Mouse (Mus musculus) neural tube, embryonic 12.5 days (tissue): Measurements from ENCODE around the gene Fam47e. TPM values are rescaled to one million over a fixed set of nuclear protein-coding genes. Genes with fewer than 3 reads are reported as not detected.
A peak's percentile ranks its signal among the peaks of the same experiment; 100 is the strongest.

ENCODE experiments used
- ATAC-seq: fragments of 200-750 bp; cut with Nextera tagmentation; 2 replicates; pipeline ENCODE4 v1.8.0; 2017; ENCODE audit warnings: low read depth, mild to moderate bottlenecking, moderate TSS enrichment, moderate library complexity; ENCODE audit not compliant: low FRiP score
- H3K27ac ChIP-seq: fragments of 300-500 bp; sonication (generic); 2 replicates; pipeline ENCODE4 v1.5.1; 2016
- H3K27me3 ChIP-seq: fragments of 300-500 bp; sonication (generic); replicated peaks from 2 replicates; pipeline ENCODE4 v1.6.1; 2016; ENCODE audit warnings: mild to moderate bottlenecking
- H3K36me3 ChIP-seq: fragments of 300-500 bp; sonication (generic); 2 replicates; pipeline ENCODE4 v1.6.1; 2016; ENCODE audit warnings: mild to moderate bottlenecking
- H3K4me1 ChIP-seq: fragments of 300-500 bp; sonication (generic); 2 replicates; pipeline ENCODE4 v1.6.1; 2016
- H3K4me2 ChIP-seq: fragments of 300-500 bp; sonication (generic); replicated peaks from 2 replicates; pipeline ENCODE4 v1.6.1; 2016; ENCODE audit warnings: mild to moderate bottlenecking
- H3K4me3 ChIP-seq: fragments of 300-500 bp; sonication (generic); 2 replicates; pipeline ENCODE4 v1.5.1; 2016
- H3K9ac ChIP-seq: fragments of 300-500 bp; sonication (generic); 2 replicates; pipeline ENCODE4 v1.6.1; 2016; ENCODE audit warnings: mild to moderate bottlenecking
- H3K9me3 ChIP-seq: fragments of 300-500 bp; sonication (generic); 2 replicates; pipeline ENCODE4 v1.6.1; 2016; ENCODE audit warnings: mild to moderate bottlenecking
- WGBS: fragments of 180-500 bp; shearing (Covaris S2); methylation state at CpG from one replicate; pipeline ENCODE4 v1.1.7; 2016; 5-methylcytosine and 5-hydroxymethylcytosine counted together
- polyA plus RNA-seq: library from polyadenylated mRNA; unstranded; fragments of >200 nt; fragmentation: Nextera tagmentation; extraction: Ambion mirVana; gene quantifications from 2 replicates; pipeline ENCODE4 v1.2.1, GENCODE M21; 2016

Fam47e gene
- polyA plus RNA-seq, 1 experiment from 2014 or later: not detected

DNA sequence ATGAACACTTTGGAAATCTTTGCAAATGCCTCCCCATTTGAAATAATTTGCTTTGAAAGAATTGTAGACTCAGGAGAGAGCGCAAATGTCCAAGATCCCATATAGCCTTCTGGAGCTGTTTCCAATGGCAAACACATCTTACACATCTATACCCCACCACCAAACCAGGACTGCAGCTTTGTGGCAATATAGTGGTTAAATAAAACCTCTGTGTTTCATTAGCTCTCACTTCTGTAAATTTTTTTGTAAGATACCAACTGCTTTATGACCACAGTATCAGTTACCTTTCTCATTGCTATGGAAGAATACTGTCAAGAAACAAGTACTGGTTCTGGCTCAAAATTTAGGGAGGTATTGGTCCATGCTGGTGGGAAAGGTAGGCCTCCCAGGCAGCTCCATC, 1.0 kb downstream of the Fam47e start:
- 97% methylated on average over 1 of the region's 1 CpGs for WGBS
- H3K4me1 ChIP-seq: no peaks in the 10 kb centered on the region
- no peaks in the 10 kb centered on the region for H3K36me3 ChIP-seq
- no peak overlapping the region for H3K9ac ChIP-seq
- no peak for ATAC-seq
- H3K27ac ChIP-seq: no peak overlapping the region
- H3K9me3 ChIP-seq: no peaks in the 10 kb centered on the region
- H3K27me3 ChIP-seq: no peaks in the 10 kb centered on the region
- no peak overlapping the region for H3K4me2 ChIP-seq
- no peak overlapping the region for H3K4me3 ChIP-seq

DNA sequence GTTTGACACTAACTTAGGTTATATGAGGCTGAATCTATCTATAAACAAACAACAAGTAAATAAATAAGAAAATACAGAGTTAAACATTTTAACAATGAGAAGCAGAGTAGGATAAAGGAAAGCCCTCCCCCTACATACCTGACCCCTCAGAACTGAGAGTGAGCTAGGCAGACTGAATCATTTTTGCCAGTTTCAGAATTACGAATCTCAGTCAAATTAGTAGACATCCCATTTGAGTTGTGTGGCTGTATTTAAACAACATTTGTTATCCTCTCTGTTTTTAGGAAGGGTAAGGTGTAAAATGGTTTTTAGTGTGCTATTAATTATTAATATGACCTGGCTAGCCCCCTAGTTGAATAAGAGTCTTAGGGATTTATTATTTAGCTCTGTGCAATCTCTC, 2.6 kb downstream of the Fam47e start:
- Histone ChIP-seq H3K9me3 (no peaks in the 10 kb centered on the region), H3K4me3 (no peak overlapping the region), H3K4me2 (no peak overlapping the region), H3K36me3 (no peaks in the 10 kb centered on the region), H3K27me3 (no peaks in the 10 kb centered on the region), H3K4me1 (no peaks in the 10 kb centered on the region), H3K9ac (no peak overlapping the region), H3K27ac (no peak overlapping the region)
- WGBS: 93% methylated on average over 1 of the region's 1 CpGs
- ATAC-seq: no peak

DNA sequence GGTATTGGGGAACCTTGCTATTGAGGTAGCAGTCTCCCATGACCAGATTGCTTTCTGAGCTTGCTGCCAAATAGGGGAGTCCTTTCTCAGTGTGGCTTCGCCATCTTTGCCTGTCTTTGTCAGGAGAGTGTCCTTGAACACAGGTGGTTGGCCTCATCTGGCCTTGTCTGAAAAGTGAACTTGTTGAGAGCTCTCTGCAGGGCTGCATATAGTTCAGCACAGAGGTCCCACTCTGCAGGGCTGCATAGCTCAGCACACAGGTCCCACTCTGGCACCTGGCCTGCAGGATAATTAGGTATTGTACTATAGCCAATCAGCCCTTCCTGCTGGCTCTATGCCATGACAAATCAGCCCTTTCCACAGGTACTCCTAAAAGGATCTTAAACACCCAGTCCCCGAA, 5.3 kb downstream of the Fam47e start:
- no peak for ATAC-seq
- Histone ChIP-seq H3K9ac (no peak overlapping the region), H3K4me1 (no peaks in the 10 kb centered on the region), H3K36me3 (no peaks in the 10 kb centered on the region), H3K9me3 (no peaks in the 10 kb centered on the region), H3K4me3 (no peak overlapping the region), H3K27me3 (no peaks in the 10 kb centered on the region), H3K4me2 (no peak overlapping the region), H3K27ac (no peak overlapping the region)
- WGBS: 80% methylated on average over 2 of the region's 2 CpGs

DNA sequence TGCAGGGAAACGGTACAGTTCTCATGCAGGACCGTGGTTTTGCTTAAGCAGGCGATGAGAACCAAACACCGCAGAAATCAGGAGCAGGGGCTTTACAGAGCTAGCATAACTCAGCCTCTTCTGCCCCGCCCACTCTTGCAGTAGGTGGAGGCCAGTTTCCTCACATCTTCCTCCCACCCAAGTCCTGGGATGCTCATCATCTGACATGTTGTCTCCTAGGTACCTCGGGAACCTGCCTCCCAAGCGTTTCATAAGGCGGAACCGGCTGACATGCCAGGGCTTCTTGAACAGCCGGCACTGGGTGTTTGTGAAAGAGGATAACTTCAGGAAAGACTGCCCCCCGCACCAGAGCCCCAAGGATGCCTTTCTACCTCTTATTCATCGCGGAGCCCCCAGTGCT, 7.1 kb downstream of the Fam47e start:
- no peak overlapping the region for H3K9ac ChIP-seq
- ATAC-seq: no peak
- no peak overlapping the region for H3K4me3 ChIP-seq
- no peaks in the 10 kb centered on the region for H3K4me1 ChIP-seq
- 84% methylated on average over 13 of the region's 13 CpGs for WGBS
- H3K27me3 ChIP-seq: no peaks in the 10 kb centered on the region
- no peak overlapping the region for H3K27ac ChIP-seq
- H3K4me2 ChIP-seq: no peak overlapping the region
- H3K36me3 ChIP-seq: no peaks in the 10 kb centered on the region
- H3K9me3 ChIP-seq: no peaks in the 10 kb centered on the region

DNA sequence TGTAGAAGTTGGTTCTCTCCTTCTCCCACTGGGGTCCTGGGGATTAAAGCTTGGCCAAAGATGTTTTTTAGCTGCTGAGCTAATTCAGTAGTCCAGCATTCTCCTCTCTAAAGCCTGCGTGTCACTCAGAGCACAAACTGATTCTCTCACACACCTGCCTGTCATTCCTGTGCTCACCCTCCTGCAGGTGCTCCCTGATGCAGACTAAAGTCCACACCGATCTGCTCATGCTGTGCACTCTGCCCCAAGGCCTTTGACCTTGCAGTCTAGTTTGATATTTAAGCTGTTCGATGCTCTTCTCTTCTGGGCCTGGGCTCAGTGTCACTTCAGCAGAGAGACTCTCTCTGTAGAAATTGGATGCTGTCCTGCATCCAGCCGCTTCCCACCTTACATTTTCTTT, 16.4 kb downstream of the Fam47e start:
- Histone ChIP-seq H3K27me3 (no peaks in the 10 kb centered on the region), H3K4me3 (no peak overlapping the region), H3K4me2 (no peak overlapping the region), H3K4me1 (no peaks in the 10 kb centered on the region), H3K36me3 (no peaks in the 10 kb centered on the region), H3K27ac (no peak overlapping the region), H3K9me3 (no peaks in the 10 kb centered on the region), H3K9ac (no peak overlapping the region)
- 90% methylated on average over 4 of the region's 4 CpGs for WGBS
- ATAC-seq: no peak

DNA sequence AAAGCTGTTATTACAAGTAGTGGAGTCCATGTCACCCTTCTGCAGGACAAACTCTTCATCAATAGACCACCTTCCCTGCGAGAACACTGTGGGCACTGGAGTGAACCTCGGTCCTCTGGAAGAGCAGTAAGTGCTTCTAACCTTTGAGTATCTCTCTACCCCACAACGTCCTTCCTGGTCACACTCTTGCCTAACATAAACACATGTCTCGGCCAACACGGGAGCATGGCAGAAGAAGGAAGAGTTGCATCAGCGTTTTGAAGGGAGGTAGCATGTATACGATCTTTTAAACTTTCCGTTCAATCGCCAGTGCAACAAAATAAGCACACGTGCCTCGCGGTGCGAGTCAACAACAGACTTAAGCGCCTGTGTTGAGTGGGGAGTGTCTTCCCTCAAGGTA, 24.7 kb downstream of the Fam47e start:
- H3K9me3 ChIP-seq: no peaks in the 10 kb centered on the region
- H3K36me3 ChIP-seq: no peaks in the 10 kb centered on the region
- no peak overlapping the region for H3K4me2 ChIP-seq
- no peak overlapping the region for H3K27ac ChIP-seq
- no peak overlapping the region for H3K4me3 ChIP-seq
- whole genome bisulfite sequencing: 90% methylated on average over 14 of the region's 14 CpGs
- no peak overlapping the region for H3K9ac ChIP-seq
- no peaks in the 10 kb centered on the region for H3K4me1 ChIP-seq
- ATAC-seq: no peak
- no peaks in the 10 kb centered on the region for H3K27me3 ChIP-seq

DNA sequence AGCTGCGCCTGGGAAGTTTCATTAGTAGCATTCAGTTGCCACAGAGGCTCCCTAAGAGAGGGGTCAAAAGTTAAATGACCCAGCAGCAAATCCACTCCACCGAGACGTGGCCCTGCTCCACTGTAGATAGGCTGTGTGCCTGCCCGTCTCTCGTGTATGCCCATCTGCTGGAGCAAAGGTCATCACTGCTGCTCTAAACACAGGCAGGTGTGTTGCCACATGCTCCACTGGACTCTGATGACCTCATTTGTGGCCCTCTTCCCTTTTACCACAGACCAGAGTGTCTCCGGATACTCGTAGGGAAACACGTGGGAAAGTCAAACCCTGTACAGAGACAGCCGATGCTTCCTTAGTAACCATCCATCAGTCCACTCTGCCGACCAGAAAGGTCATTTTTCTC, 31.1 kb downstream of the Fam47e start:
- H3K4me3 ChIP-seq: no peak overlapping the region
- no peak overlapping the region for H3K27ac ChIP-seq
- no peak overlapping the region for H3K9ac ChIP-seq
- H3K36me3 ChIP-seq: no peaks in the 10 kb centered on the region
- ATAC-seq: no peak
- H3K27me3 ChIP-seq: no peaks in the 10 kb centered on the region
- no peaks in the 10 kb centered on the region for H3K9me3 ChIP-seq
- no peaks in the 10 kb centered on the region for H3K4me1 ChIP-seq
- whole genome bisulfite sequencing: 50% methylated on average over 10 of the region's 10 CpGs
- H3K4me2 ChIP-seq: no peak overlapping the region

DNA sequence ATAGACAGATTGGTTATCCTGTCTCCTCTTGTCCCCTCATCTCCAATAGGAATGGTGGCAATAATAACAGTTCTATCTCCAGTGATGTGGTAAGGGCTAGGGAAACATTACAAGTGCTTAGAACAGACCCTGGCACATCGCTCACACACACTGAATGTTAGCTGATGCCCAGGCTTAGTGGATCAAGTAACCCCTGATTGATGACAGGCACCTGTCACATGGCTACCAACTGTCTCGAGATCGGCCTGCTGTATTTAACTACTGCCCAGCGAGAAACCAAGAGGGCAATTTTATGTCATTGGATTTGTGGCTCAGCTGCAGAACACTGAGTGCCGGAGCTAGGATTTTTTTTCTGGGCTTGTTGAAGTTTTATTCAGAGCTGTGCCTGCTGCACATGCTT, 40.2 kb downstream of the Fam47e start:
- H3K36me3 ChIP-seq: no peaks in the 10 kb centered on the region
- no peak overlapping the region for H3K27ac ChIP-seq
- H3K4me3 ChIP-seq: no peak overlapping the region
- no peaks in the 10 kb centered on the region for H3K4me1 ChIP-seq
- H3K4me2 ChIP-seq: no peak overlapping the region
- WGBS: 86% methylated on average over 5 of the region's 5 CpGs
- no peak for ATAC-seq
- no peak overlapping the region for H3K9ac ChIP-seq
- no peaks in the 10 kb centered on the region for H3K9me3 ChIP-seq
- H3K27me3 ChIP-seq: no peaks in the 10 kb centered on the region

DNA sequence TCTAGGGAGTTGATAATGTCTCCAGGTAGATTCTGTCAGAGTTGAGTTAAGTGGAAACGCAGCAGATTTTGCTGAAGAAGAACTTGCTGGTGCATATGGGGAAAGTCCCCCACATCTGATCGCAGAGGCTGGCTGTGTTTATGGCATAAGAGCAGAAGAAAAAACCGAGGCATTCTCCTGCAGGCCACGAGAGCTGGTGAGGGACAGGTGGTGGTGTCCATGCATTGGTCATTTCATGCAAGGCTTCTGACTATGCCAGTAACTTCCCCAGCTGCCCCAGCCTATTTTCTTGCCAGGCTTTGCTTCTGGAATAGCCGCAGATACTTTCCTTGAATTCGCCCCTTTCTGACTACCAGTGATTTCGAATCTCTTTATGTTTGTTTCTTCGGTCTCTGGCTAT, 42.0 kb downstream of the Fam47e start:
- WGBS: 93% methylated on average over 8 of the region's 8 CpGs
- no peaks in the 10 kb centered on the region for H3K27me3 ChIP-seq
- ATAC-seq: no peak

DNA sequence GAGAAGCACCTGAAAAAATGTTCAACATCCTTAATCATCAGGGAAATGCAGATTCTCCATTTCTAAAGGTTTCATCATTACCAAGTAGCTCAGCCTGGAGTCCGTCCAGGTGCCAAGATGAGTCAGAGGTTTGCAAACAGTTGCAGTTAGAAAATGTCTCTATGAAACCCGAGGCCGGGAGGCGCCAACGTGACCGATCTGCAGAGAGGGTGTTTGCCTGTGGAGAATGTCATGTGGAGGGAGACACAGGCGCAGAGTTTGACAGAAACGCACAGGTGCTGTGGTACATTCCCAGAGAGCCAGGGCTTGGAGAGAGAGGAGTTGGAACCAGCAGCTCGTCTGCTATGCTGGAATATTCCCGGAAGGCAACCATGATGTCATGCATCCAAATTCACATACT, 44.2 kb downstream of the Fam47e start:
- Histone ChIP-seq H3K36me3 (no peaks in the 10 kb centered on the region), H3K9ac (no peak overlapping the region), H3K27ac (no peak overlapping the region), H3K9me3 (no peaks in the 10 kb centered on the region), H3K4me1 (peaks cover 3% of the 10 kb centered on the region; the same call in 1 of the 2 replicates), H3K4me3 (no peak overlapping the region), H3K27me3 (no peaks in the 10 kb centered on the region), H3K4me2 (no peak overlapping the region)
- no peak for ATAC-seq
- WGBS: 85% methylated on average over 10 of the region's 10 CpGs

More for the DNA sequence above, 42.0 kb downstream of the Fam47e start:
- Histone ChIP-seq H3K36me3 (no peaks in the 10 kb centered on the region), H3K9me3 (no peaks in the 10 kb centered on the region), H3K4me1 (no peaks in the 10 kb centered on the region), H3K27ac (no peak overlapping the region), H3K4me3 (no peak overlapping the region), H3K4me2 (no peak overlapping the region), H3K9ac (no peak overlapping the region)

DNA sequence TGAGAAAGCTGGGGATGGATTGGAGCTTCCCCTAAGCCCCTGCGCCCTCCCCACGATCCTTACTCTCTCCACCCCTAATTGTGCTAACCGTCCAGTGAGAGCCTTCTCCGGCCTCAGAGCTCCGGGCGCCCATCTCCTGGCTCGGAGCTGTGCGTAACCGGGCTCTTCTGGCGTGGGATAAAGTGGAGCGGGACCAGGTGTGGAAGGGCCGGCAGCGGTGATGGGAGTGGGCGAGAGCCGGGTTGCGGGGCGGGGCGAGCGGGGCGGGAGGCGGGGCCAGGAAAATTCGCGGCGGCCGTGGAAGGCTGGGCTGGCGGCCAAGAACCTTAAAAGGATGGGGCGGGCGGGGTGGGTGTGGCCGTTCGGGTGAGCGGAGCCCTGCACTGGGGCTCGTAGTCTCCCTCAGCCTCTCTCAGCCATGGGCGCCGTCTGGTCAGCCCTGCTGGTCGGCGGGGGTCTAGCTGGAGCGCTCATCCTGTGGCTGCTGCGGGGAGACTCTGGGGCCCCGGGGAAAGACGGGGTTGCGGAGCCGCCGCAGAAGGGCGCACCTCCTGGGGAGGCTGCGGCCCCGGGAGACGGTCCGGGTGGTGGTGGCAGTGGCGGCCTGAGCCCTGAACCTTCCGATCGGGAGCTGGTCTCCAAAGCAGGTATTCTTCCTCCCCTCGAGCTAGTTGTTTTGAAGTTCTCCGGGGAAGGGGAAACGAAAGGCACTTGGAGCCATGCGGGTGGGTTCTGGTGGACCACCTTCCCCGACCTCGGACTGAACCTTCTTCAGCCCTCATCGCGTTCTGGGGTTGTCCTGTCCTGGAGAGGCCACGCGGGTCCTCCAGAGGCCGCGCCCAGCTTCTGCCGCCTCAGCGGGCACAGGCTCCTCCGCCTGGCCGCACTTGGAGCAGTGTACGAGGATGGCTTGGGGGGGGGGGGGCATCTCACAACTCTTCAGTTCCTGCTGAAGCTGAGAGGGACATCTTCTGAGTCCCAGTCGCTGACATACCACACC, 48.1 kb downstream of the Fam47e start, which contains the start of gene Stbd1:
Gene Stbd1, plus strand, starts transcription at position 351 of the 1,000 bp plus-strand sequence.
- no peaks in the 10 kb centered on the region for H3K36me3 ChIP-seq

DNA sequence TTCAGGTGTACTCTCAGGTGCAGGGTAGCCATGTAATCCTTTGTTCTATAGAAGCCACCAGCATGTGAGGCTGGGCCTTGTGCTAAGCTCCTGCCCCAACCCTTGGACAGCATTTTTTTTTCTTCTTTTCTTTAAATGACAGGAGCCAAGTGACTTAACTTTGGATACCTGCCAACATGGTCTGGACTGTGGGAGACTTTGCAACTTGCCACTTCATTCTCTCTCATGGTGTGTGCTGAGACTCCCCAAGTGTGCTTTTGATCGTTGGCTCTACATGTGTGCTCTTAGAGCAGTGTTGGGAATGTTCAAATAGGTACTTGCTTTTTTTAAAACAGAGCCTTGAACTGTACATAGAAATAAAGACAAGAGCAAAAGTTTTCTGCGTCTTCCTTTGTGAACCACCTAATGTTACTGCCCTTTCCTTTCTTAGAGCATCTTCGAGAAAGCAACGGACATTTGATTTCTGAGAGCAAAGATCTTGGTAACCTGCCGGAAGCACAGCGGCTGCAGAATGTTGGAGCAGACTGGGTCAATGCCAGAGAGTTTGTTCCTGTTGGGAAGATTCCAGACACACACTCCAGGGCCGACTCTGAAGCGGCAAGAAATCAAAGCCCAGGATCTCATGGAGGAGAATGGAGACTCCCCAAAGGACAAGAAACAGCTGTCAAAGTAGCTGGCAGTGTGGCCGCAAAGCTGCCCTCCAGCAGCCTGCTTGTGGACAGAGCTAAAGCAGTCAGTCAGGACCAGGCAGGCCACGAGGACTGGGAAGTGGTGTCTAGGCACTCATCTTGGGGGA, 49.8 kb downstream of the Fam47e start:
- no peak overlapping the region for H3K4me2 ChIP-seq
- no peak overlapping the region for H3K27ac ChIP-seq
- no peak overlapping the region for H3K4me3 ChIP-seq
- H3K36me3 ChIP-seq: no peaks in the 10 kb centered on the region
- no peak for ATAC-seq
- no peaks in the 10 kb centered on the region for H3K27me3 ChIP-seq
- no peaks in the 10 kb centered on the region for H3K9me3 ChIP-seq
- H3K9ac ChIP-seq: no peak overlapping the region
- 83% methylated on average over 10 of the region's 10 CpGs for WGBS
- peaks cover 3% of the 10 kb centered on the region; the same call in 1 of the 2 replicates for H3K4me1 ChIP-seq

More for the DNA sequence above, 48.1 kb downstream of the Fam47e start, which contains the start of gene Stbd1:
- Histone ChIP-seq H3K4me2 (peak within 1 kb of the TSS; percentile 96), H3K4me1 (peaks cover 3% of the 10 kb centered on the region; the same call in 1 of the 2 replicates), H3K27ac (no peak within 1 kb of the TSS), H3K27me3 (no peaks in the 10 kb centered on the region), H3K4me3 (peak within 1 kb of the TSS; percentile 58), H3K9me3 (no peaks in the 10 kb centered on the region), H3K9ac (peak within 1 kb of the TSS; percentile 60)
- ATAC-seq: peak; percentile 95
- WGBS: under 1% methylated on average over 69 of the region's 69 CpGs
